ENCODE assay signal across 15 mouse cellular contexts in the genomic region with DNA sequence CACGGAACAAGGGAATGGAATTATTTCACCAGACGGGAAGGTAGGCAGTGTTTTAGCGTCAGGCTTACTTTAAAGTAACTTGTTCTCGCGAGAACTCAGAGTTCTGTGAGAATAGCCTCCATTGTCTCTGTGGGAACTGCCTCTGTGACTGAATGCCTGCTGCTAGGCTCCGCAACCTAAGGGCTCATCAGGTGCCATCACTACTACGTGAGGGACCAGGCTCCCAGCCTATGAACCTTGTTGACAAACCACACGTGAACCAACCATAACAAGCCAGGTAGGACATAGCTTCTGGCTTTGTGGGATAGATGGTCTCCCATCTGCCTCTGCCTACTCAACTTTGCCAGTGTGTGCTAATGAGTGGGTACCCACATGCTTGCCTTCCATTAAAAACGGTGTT.
DNase-seq lines count a peak whose midpoint lies in the region; TF ChIP-seq lines count a peak whose summit lies in the region.
"Had no signal": no experiment of that assay in that cellular context is flagged by ENCODE, and none has a peak within 500 bp of the region (broad histone marks: within the 10 kb centered on the region; RNA-seq: fewer than 3 reads in every experiment).

No protein-coding gene starts in this region.

- no peaks in the 10 kb centered on the region for H3K36me3 ChIP-seq in testis, adult 2 months (ENCODE audit: control insufficient read depth, insufficient read depth, low read length)
- H3K36me3 ChIP-seq: G1E had no signal

- no peak overlapping the region for H3K27ac ChIP-seq in testis, adult 2 months (ENCODE audit: control insufficient read depth, insufficient read depth, low read depth, low read length)

- H3K4me1 ChIP-seq in testis, adult 2 months (ENCODE audit: control insufficient read depth, insufficient read depth, low read length), result peaks cover 5% of the 10 kb centered on the region

- peak overlapping the region; percentile 82 for H3K4me3 ChIP-seq in testis, adult 2 months (ENCODE audit: control insufficient read depth, low read depth, low read length)

- TF ChIP-seq POLR2A in testis, adult 2 months (IDR thresholded peaks at IDR 0.05; ENCODE audit: control insufficient read depth, low read depth, low read length), result peak; percentile 57; the same call in 1 of the 2 replicates

- DNase-seq in testis, postnatal 14 days (ENCODE audit: low spot score), result no peak
- DNase-seq: adrenal gland, adult 2 months; adrenal gland, adult 8-10 months; adrenal gland, postnatal 10 days; adrenal gland, postnatal 14 days; adrenal gland, postnatal 25 days; adrenal gland, postnatal 36 days; B cell, adult 2 months; cerebellum, adult 11 months; cerebellum, adult 11-12 months; cerebellum, adult 18-20 months; cerebellum, adult 2 months had no signal

- 0 out of 2 replicates have a peak, but pooled peaks cover 2% of the 10 kb centered on the region for H3K27me3 ChIP-seq in testis, adult 2 months (ENCODE audit: control insufficient read depth, insufficient read depth, low read length)
- H3K27me3 ChIP-seq: CH12.LX had no signal

- no peak for TF ChIP-seq CTCF in testis, adult 2 months (IDR thresholded peaks at IDR 0.05; ENCODE audit: control insufficient read depth, insufficient read depth, insufficient replicate concordance, low read depth, low read length)
